Mouse (Mus musculus) brain, embryonic 14.5 days (tissue): ENCODE data around the gene Zkscan14. TPM values are rescaled to one million over a fixed set of nuclear protein-coding genes. Genes with fewer than 3 reads are reported as not detected.

Experiments
- DNase-seq: peaks from one replicate; pipeline ENCODE4 v3.0.0-alpha.2; 2011; ENCODE audit warnings: low read depth
- CTCF ChIP-seq: fragments of 200-500 bp; IDR thresholded peaks from 2 replicates; pipeline ENCODE4 v1.5.1; 2012; ENCODE audit warnings: inconsistent platforms, mild to moderate bottlenecking, moderate library complexity, borderline replicate concordance; ENCODE audit not compliant: insufficient read depth, insufficient read length; ENCODE audit errors: extremely low read depth
- POLR2A ChIP-seq: fragments of 200-500 bp; IDR thresholded peaks from 2 replicates; pipeline ENCODE4 v1.6.1; 2012; ENCODE audit warnings: mild to moderate bottlenecking, inconsistent platforms, borderline replicate concordance; ENCODE audit not compliant: poor library complexity, insufficient read depth, insufficient read length, severe bottlenecking; ENCODE audit errors: extremely low read depth
- polyA plus RNA-seq: library from polyadenylated mRNA; depleted of rRNA; stranded (reverse); fragments of >200 nt; gene quantifications from 2 replicates; pipeline ENCODE4 v1.2.3, GENCODE M21; 2012; rRNA removed

Gene Zkscan14
- polyA plus RNA-seq, 1 experiment = 6.7 TPM

GRCm38 (mm10) chr5:145149294-145149693 is 52.4 kb downstream of the Zkscan14 start:
- TF ChIP-seq POLR2A (no peak), CTCF (no peak)
- no peak for DNase-seq

- DNase-seq = no peak
- TF ChIP-seq CTCF (no peak), POLR2A (no peak)
These were observed 53.9 kb downstream of the Zkscan14 start for GRCm38 (mm10) chr5:145147748-145148147.

Other genes starting within 250 kb of the Zkscan14 start
- gene Smurf1, start 236.0 kb downstream of the Zkscan14 start, polyA plus RNA-seq = 50.6 and 65.4 TPM in 2 replicates
- gene Gm4871, start 169.1 kb downstream of the Zkscan14 start, polyA plus RNA-seq = not detected in 2 replicates
- gene 1700018F24Rik, start 158.9 kb downstream of the Zkscan14 start, polyA plus RNA-seq = not detected in 2 replicates
- 260 and 261 TPM in 2 replicates for gene Arpc1a, start 118.0 kb downstream of the Zkscan14 start, polyA plus RNA-seq
- gene Kpna7, start 117.8 kb downstream of the Zkscan14 start, polyA plus RNA-seq = not detected in 2 replicates
- gene Arpc1b, start 87.7 kb downstream of the Zkscan14 start, polyA plus RNA-seq = 57.3 and 67.2 TPM in 2 replicates
- gene Pdap1, start 61.6 kb downstream of the Zkscan14 start, polyA plus RNA-seq = 73.6 and 112 TPM in 2 replicates
- 121 and 148 TPM in 2 replicates for gene Bud31, start 61.5 kb downstream of the Zkscan14 start, polyA plus RNA-seq
- gene Ptcd1, start 34.8 kb downstream of the Zkscan14 start, polyA plus RNA-seq = 20.3 and 21.3 TPM in 2 replicates
- 72.9 and 96.7 TPM in 2 replicates for gene Cpsf4, start 34.7 kb downstream of the Zkscan14 start, polyA plus RNA-seq
- 220 and 254 TPM in 2 replicates for gene Atp5j2, start 9.8 kb downstream of the Zkscan14 start, polyA plus RNA-seq
- gene Zkscan5, start 2.7 kb upstream of the Zkscan14 start, polyA plus RNA-seq = 9.3 and 12.3 TPM in 2 replicates
- 20.9 and 21.4 TPM in 2 replicates for gene Zfp655, start 29.8 kb upstream of the Zkscan14 start, polyA plus RNA-seq
- gene Zscan25, start 78.6 kb upstream of the Zkscan14 start, polyA plus RNA-seq = 20.4 and 21.4 TPM in 2 replicates
- not detected in 2 replicates for gene Cyp3a57, start 143.4 kb upstream of the Zkscan14 start, polyA plus RNA-seq